Mouse (Mus musculus): ENCODE measurements around the gene Lrig1.

Gene Lrig1

DNA sequence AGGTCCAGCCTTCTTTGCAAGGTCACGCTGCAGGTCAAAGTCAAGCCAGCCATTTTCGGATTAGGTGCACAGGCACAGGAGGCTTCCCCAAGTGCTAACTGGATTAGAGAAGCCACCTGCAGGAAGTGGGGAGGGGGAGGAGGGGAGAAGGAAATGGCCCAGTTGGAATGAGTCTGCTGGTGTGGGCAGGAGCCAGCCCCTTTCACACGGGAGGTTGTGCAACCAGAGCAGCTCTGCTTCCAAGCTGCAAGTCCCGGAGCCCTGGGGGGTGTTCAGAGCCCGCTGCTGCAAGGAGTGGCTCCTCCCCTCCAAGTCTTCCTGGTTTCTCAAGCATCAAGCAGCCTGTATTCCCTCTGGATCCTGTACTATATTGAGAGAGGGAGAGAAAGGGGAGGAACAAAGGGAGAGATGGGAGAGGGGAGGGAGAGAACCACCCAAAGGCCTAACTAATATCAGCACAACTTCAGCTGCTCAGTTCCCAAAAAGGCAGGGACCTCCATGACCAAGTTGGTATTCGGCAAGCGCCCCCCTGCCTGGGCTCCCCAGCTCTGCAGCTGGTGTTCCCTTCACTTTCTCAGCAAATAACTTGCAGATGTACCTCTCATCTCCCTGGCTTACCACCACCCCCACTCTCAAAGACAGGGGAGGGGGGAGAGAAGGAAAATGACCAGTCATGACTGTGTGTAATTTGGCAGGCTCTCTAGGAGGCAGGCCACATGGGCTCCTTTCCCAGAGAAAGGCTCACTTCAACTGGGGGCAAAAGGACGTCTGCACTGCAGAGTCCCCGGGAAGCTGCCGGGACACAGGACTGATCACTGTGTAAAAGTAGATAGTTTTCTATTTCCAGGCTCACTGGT lies 52.2 kb downstream of the Lrig1 start:
- DNase-seq (ENCODE audit: low spot score) = peak; percentile 82

DNA sequence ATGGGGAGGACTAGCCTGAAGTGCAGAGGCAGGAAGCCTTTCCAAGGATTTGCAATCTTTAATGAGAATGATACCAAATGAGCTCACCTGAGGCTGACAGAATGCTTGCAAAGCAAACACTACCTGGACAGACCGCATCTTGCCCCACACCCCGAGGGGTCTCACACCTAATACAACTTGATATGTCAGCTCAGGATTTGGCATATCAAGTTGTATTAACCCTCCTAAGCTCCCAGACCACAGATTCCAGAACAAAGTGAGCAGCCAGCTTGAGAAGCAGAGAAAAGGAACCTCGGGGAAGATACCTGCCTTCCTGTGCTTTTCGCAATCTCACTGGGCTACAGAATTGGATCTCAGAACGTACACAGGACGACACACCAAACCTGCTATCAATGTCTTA lies 53.1 kb downstream of the Lrig1 start:
- DNase-seq (ENCODE audit: low spot score) = no peak

DNA sequence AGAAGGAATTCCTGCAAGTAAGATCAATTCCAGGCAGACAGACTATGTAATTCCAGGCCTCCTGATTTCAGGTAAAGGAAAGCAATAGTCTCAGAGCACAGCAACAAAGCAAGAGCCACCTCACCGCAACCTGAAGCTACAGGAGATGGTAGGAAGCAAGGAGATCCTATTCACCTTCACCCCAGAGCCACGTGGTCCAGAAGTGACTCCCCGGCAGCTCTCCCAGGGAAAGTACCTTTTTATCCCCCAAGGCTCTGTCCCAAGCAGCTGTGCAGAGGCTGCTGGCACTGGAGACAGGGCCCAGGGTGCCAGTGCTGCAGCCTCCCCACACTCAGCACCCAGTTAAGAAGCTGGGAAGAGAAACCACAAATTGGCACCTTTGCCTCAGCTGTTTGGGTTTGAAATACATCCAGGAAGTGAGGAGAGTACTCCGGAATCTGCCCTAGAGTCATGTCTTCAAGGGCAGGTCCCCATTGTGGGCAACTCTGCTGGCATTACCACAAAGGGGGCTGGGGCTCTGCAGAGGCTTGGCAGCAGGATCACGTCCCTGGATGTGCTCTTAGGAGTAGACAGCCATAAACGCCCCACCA lies 53.6 kb downstream of the Lrig1 start:
- no peak for DNase-seq (ENCODE audit: low spot score)

DNA sequence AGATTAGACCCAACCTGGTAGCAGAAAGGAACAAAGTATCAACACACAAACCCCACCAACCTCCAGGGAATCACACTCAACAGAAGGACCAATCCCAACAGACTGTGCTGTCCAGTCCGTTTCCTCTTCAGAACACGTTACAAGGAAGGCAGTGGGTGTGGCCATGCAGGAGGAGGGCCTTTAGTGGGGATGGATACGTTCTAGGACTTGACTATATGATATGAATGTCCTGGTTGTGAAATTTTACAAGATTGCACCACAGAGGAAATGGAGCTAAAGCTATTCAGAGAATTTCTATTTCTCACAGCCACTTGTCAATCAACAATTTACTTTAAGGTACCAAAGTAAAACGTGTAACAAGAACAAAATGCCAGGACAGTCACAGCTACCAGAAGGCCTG lies 54.2 kb downstream of the Lrig1 start:
- DNase-seq (ENCODE audit: low spot score) = no peak

DNA sequence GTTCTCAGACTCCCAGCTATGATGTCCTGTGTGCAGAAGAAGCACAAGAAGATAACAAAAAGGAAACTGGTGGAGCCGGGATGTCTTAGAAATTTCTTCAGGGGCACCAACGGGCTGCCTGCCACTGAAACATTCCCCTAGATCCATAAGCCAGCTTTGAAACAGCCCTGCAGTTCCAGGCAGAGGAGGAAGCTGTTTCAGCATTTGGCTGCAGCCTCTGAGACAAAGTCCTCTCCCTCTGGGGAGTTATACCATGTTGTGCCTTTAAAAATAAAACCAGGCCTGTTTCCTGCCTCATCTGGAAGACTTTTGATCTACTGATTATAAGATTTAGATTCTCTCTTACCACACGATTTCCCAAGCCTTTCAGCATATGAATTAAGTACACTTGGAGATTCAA lies 55.3 kb downstream of the Lrig1 start:
- no peak for DNase-seq (ENCODE audit: low spot score)

DNA sequence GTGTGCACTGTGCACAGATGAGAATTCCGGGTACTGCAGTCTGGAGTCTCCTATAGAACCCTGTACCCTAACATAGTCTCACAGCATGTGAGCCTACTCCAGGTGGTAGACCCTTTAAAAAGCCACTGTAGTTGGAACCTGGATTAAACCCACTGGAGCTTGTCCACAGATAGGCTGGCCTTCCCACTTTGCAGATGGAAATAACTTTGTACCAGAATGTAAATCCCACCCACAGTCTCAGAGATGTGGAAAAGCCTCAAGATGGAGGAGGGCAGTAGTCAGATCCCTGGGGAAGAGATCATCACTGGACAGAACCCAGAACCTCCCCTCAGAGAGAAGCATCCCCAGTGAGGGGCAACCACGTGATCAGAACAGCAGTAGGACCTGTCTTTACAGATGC lies 56.0 kb downstream of the Lrig1 start:
- no peak for DNase-seq (ENCODE audit: low spot score)

DNA sequence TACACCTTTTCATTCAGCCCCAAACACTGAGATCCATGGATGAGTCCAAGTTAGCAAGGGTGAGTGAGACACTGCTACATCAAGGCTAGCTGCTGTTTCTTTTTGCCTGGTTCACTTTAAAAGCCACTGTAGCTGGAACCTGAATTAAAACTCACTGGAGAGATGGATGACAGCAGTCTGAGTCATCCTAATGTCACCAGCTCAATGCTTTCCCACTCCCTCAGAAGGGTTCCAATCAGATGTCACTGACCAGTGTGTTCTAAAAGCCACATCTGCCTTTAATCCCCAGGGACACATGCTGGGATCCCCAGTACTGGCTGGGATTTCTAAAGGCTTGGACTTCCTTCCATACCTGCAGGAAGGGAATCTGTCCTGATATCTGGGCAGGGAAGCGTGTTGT lies 57.9 kb downstream of the Lrig1 start:
- no peak for DNase-seq (ENCODE audit: low spot score)

DNA sequence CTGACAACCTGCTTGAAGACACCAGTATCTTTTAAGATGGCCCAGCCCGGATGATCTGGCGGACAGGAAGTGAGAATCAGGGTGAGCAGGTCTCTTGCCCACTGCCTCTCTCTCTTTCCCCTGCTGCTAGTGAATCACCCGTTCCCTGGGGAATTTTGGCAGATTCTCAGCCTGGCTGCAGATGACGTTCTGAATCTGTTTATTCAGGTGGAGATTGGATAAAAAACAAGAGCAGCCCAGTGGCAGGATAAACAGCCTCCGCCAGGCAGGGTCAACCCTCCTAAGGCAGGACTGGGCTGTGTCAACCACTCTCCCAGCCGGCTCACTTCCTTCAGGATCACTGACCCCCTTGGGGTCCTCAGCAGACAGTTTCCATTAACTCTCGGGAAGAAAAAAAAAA lies 59.7 kb downstream of the Lrig1 start:
- DNase-seq (ENCODE audit: low spot score) = no peak

DNA sequence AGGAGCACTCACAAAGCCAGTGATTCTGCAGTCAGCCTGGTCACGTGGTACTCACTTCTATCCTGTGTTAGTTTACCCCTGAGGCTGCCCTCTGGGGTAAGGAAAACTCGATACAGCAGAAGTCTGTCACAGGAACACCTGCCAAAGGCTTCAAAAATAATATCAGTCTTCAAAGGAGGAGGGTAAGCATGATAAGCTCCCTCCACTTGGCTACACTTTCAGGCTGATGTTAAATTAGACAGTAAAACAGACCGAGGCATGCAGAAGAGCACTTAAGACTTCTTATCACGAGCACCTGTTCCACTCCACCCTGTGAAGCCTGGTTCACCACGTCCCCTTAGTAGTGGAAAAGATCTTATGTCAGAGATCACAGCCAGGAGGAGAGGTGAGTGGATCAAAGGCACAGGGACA lies 62.9 kb downstream of the Lrig1 start:
- DNase-seq (ENCODE audit: low spot score) = no peak

DNA sequence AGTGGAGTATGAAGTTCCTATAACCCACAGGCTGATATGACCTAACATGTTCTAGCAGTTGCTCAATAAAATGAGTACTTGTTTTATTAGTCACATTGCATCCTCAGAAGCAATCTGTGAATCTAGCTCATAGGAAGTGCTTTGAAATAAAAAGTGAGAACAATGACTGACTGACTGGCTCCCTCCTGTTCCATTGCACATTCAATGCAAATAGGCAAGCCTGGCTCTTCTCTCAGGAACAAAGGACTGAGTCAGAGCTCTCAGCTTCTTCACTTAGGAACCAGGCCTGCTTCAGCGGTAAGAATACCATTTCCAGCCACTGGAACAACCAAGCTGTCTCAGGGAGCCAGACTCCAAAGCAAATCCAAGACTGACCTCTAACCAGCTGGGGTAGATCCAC lies 64.6 kb downstream of the Lrig1 start:
- DNase-seq (ENCODE audit: low spot score) = no peak

DNA sequence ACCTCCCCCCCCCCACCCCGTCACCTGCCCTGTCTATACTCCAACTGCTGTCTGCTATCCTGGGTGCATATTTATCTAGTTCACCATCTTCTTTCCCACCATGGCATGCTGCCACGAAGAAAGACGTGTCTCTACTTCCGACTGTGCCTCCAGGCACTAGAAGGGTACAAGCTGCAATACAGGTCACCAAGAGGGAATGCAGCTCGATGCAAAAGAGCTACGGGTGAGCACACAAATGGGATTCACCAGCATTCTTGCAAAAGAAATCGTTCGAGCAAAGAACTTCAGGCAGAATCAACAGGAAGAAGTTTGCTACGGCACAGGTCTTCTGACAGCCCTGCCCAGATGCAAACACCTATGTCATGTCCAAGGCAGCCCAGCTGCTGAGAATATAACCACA lies 65.2 kb downstream of the Lrig1 start:
- no peak for DNase-seq (ENCODE audit: low spot score)

DNA sequence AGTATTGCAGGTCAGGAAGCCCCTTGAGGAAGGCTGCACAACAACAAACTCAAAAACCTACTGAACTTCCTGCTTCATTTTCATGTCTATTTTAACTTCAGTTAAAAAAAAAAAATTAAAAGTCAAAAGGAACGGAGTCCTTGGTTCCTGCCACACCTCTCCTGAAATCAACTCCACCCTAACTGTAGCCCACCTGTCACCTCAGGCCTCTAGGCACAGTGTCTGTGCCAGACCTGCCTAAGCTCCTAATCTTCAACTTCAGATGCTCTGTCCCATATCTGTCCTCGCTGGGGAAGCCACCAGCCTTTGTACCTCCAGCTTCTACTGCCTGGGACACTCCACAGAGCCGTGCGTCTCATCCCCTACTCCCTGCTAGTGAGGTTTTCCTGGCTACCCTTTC lies 65.7 kb downstream of the Lrig1 start:
- no peak for DNase-seq (ENCODE audit: low spot score)

DNA sequence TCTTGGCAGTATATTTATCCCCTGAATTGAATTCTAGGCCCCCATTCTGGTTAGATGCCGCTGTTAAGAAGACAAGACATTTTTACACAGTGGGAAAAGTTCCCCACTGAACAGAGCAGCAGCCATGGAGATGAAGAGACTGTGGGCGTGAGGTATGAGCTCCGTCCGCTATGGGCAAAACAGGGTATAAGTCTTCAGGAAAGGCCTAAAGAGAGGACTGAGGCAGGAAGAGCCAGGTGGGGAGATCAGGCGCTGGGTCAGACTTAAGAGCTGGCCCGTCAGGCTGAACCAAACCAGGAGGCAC lies 68.2 kb downstream of the Lrig1 start:
- no peak for DNase-seq (ENCODE audit: low spot score)

DNA sequence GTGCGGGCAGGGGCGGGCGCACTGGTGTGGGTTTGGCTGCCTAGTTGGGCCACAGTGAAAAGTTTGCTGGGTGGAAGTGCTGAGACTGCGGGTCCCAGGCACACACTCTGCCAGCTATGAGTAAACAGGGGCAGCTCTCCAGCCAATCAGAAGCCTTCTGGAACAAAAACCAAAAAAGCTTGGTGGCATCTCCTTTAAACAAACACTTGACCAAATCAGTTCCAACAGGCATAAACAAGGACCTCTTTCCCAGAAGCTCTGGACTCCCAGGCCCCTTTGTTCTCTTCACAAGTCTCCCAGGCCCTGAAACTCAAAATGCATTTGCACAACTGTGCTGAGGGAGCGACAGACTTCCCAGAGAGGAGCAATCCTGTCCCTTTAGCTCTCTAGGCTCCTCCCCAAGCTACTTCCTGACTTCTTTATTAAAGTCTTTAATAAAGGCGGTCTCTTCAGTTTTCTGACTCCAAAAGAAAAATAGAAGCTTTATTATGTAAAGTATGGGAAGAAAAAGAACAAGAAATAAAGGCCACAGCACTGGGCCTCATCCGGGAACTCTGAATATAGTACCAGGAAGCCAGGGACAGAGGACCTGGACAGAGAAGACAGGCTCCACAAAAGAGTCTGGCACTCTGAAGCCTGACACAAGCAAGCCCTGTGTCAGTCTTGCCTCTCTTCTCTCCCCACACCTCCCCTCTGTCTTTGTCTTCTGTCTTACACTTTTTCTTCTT lies 68.7 kb downstream of the Lrig1 start:
- no peak for DNase-seq (ENCODE audit: low spot score)

DNA sequence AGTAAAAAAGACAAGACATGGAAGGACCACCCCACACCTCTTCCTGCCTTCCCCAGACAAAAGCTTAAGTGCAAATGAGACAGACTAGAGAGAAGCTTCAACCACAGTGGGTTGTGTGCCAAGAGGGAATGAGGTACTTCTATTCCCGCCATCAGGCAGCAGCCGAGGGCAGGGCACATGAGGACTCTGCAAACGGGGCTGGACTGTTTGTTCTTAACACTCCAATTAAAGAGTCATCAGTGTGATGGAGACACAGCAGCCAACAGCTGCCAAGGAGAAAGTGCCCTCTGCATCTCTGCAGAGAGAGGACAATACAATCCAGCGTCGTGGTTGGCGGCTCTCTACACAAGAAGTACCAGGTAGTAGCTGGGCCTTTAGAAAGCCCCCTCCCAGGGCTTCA lies 71.2 kb downstream of the Lrig1 start:
- DNase-seq (ENCODE audit: low spot score) = no peak

DNA sequence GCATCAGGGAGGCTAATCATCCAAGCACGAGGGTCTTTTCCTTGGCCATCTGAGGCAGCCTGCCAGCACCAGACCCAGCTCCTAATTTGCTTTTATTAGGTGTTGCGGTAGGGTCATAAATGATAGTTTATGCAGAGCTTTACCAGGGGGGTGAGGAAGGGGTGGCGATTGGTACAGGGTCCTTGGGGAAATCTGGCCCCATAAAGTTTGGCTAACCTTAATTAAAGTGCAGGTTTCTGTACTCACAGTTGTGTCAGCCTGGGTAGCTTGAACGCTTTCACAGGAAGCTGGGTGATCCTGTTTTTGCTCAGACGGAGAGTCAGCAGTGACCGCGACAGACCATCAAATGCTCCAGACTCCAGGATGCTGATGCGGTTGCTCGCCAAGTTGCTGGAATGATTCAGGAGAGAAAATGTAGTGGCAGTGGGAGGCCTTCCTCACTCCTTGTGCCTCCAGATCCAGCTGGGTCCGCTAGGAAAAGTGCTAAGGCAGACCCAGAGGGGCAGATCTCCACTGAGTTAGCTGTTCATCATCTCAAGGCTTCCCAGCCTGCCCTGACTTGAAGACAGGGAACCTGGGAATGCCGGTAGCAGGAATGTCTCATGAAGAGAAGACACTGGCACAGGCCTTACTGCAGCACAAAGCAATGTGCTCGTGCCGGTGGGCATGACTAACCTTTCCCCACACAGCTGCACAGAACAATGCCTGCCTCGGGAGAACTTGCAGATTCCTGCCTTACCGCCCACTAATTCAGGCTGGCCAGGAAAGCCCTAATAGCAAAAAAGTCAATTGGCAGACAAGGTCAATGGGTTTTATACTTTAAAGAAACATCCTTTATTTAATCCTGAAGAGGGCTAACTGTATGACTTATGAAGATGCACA lies 72.0 kb downstream of the Lrig1 start:
- no peak for DNase-seq (ENCODE audit: low spot score)

DNA sequence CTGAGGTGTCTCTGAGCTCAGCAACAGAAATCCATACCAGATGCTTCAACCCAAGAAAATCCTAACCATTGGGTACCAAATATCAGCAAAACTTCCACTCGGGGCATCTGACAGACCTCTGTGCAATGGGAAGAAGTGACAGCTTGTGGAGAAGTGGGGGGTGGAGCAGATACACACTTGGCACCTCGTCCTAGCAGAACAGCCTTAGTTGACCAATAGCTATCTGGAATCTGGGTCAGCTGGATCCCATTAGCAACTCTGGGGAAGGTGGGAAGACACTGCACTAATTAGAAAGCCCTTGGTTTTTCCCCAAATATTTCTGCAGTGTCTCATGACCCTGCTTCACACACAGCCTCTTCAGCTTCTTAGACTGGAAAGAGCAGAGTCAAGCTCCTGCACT lies 73.2 kb downstream of the Lrig1 start:
- DNase-seq (ENCODE audit: low spot score) = no peak

DNA sequence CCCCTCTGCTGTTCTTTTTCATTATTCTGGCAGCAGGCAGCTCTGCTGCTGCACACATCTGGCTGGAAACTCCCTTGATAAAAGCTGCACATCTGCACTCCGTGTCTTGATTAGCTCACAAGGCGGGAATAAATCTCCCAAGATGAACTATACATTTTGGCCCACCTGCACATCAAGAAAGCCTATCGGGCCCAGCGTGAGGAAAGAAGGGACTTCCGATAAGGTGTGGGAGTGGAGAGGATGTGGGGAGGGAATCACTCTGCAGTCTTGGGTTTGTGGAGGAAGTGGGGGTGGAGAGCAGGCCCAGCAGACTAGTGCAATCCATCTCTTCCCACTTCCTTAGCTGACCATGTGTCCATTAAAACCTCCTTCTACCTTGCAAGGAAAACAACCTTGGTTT lies 74.1 kb downstream of the Lrig1 start:
- no peak for DNase-seq (ENCODE audit: low spot score)

DNA sequence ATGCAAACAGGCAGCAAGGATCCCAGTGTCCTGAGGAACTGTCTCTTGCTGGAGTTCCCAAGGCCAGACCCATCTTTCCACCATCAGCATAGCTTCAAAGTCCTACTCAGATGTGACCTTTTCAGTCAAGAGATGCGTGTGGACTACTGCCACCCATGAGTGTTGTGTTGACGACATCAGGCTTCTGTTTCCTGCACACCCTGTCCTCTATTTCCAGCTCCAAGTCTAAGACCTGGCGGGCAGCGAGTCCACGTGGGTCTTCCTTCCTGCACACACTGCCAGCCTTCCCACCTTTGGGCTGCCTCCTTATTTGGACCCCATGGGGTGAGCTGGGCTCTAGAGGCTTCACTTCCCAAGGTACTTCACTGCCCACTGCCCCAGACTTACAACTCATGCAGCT lies 75.4 kb downstream of the Lrig1 start:
- no peak for DNase-seq (ENCODE audit: low spot score)

DNA sequence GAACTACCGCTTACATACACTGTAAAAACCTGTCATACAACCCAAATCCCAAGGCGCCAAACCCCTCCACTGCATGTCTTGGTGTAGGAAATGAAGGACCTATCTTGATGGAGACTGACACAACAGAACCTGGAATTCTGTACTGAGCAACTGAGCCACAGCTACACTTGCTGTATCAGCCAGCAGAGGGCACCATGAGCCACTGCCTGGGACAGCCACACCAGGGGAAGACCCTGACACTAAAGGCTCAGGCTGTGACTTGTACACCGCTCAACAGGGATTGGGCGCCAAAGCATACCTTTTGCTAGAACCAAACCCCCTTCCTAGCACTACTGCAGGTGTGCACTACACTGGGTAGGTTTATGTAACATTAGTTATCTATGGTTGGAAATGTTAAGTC lies 77.0 kb downstream of the Lrig1 start:
- DNase-seq (ENCODE audit: low spot score) = peak; percentile 34

DNA sequence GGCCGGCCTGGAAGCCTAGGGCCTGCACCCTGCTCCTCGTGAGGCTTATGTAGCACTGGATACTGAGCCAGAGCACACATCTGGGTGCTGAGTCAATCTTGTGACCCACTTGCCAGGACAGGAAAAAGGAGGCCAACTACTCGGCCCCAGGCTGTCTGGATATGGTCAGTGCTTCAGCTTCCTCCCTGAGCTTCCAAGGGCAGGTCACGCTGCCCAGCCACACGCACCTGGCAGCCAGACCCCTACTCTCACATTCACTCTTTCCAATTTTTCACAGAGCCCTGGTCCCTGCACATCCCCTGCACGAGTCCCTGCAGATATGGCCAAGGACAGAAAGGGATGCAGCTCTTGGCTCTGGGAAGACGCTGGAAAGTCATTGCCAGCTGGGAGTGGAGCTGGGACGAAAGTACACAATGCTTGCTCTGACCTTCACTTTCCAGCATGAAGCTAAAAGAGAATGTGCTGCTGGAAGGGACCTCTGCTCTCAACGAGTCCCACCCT lies 79.1 kb downstream of the Lrig1 start:
- no peak for DNase-seq (ENCODE audit: low spot score)

DNA sequence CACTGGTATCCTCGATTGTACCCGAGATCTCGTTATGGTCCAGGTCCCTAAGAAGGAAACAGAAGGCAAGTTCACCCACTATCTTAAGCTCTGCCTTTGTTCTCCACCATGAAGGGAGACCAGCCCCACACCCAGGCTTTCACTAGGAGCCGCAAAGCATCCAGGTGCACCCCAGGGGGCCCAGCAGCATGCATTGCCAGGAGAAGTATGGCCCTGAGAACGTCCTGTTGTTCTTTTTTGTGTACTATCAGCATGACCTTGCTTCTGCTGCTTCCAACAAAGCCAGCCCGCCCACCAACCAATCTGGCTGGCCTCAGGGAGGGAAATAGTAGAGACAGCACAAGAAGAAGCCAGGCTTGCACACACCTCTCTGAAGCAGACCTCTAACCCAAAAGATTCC lies 79.7 kb downstream of the Lrig1 start:
- DNase-seq (ENCODE audit: low spot score) = no peak

All from yolk sac, embryonic 10.5 days (tissue).